Mouse (Mus musculus) adrenal gland, postnatal 14 days (tissue): ENCODE measurements around the gene Sephs2. TPM values are rescaled to one million over a fixed set of nuclear protein-coding genes. Genes with fewer than 3 reads are reported as not detected.

Experiments used
- DNase-seq: peaks from one replicate; pipeline ENCODE4 v3.0.0; 2021; ENCODE audit warnings: mixed read lengths
- total RNA-seq: library from RNA; stranded (reverse); gene quantifications from 2 replicates; pipeline ENCODE4 v1.2.3, GENCODE M21; 2021

Sephs2 gene
- total RNA-seq, 1 experiment from 2014 or later: 187 TPM

GRCm38 (mm10) chr7:127233368-127233749, 40.5 kb downstream of the Sephs2 start:
- no peak for DNase-seq

DNA sequence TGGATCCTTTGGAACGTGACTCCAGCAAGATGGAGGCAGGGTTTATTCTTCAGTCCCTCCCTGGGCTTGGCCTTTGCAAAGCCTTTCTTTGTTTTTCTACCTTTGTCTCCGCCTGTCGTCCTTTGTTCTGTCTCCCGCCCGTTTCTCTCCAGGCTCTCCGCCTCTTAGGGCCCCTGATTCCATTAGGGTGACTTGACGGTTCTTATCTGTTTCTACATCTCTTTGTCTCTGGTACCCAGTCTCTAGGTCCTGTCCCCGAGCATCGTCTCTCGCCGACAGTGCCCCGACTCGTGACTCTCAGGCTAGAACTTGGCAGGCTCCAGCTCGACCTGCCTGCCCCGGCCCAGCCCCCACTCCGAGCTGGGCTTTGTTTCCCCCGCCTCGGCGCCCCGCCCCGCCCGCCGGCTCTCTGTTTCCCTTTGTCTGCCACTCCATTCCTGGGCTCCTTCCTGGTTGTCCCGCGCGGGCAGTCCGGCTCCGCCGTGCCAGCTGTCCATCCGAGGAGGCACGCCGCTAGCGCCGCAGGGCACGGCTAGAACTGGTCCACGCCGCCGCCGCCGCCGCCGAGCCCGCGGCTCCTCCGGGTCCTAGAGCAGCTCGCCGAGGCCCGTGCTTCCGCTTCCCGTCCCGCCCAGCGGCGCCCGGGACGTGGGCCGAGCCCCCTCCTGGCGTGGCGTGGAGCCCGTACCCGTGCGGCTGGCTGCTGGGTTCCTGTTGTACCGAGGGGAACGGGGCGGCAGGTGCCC, 41.1 kb downstream of the Sephs2 start, which contains the start of the genes Zfp553 and Sept1:
TSS of gene Zfp553 (plus strand) at position 440 of the 746 bp plus-strand sequence.
TSS of gene Sept1 (minus strand) at position 509 of the 746 bp plus-strand sequence.
- peak; percentile 92 for DNase-seq

- DNase-seq: no peak
Measured at GRCm38 (mm10) chr7:127231826-127232621, 41.8 kb downstream of the Sephs2 start.

DNA sequence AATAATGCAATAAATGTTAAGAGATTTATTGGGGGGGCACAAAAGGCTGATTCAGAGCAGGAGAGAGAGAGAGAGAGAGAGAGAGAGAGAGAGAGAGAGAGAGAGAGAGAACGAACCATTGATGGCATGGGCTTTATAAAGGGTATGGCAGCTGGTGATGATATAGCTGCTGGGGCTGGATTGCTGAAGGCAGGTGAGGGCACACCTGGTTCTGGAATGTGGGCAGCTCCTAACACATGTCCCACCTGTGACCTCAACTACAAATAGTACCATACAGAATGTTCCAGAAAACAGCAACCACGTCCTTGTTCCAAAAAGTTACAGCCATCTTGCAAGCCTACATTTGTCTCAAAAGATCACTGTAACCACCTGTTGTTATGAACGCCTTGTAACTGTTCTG, 42.5 kb downstream of the Sephs2 start:
- no peak for DNase-seq

DNA sequence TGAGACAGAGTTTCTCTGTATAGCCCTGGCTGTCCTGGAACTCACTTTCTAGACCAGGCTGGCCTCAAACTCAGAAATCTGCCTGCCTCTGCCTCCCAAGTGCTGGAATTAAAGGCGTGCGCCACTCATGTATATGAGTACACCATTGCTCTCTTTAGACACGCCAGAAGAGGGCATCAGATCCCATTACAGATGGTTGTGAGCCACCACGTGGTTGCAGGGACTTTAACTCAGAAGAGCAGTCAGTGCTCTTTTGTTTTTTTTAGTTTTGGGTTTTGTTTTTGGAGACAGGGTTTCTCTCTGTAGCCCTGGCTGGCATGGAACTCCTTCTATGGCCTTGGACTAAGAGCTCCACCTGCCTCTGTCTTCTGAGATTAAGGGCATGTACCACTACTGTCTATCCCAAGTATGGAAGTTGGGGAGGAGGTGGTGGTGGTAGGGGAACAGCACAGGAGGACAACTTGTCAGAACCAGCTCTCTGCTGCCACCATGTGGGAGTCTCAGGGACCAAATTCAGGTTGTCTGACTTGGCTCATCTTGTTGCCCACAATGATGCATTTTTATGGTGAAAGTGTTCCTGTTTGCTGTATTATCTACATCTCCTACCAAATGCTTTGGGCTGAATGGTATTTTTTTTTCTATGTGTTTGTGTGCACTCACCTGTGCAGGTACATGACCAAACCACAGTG, 45.1 kb downstream of the Sephs2 start:
- DNase-seq: peak; percentile 91

DNA sequence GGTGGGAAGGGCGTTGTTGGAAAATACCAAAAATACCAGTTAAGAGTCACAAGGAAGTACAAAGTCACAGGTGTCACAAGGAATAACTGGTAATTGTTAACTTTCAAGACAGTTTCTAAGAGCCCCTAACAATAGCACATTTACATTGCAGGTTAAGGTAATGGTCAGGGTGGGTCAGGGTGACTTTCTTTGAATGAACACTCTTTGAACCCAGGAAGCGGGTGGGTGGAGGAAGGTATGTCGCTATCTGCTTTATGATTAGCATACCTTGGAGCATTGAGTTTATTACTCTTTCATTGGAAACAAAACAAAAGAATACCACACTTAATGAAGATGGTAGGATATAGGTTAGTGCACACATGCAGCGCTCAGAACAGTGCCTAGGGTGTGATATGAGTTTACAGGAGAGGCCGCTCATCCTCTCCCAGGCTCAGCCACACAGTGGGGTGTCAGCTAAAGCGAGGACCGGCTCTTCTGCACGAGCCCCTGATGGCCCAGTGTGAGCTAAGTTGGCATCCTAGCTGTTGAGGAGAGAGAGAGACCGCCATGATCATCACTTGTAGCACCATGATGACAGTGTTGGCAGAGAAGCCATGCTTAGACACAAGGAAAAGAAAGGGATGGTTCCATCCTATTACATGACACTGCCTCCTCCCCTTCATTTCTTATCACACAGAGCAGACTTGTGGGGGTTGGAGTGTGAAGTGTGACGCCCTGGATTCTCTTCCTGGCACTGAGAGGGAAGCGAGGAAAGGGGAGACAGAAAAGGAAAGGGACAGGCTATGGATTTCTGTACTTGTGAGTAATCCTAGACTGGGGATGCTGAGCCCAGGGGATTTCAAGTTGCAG, 48.5 kb downstream of the Sephs2 start:
- no peak for DNase-seq

- DNase-seq: no peak
Measured at GRCm38 (mm10) chr7:127224616-127225015, 49.2 kb downstream of the Sephs2 start.

DNA sequence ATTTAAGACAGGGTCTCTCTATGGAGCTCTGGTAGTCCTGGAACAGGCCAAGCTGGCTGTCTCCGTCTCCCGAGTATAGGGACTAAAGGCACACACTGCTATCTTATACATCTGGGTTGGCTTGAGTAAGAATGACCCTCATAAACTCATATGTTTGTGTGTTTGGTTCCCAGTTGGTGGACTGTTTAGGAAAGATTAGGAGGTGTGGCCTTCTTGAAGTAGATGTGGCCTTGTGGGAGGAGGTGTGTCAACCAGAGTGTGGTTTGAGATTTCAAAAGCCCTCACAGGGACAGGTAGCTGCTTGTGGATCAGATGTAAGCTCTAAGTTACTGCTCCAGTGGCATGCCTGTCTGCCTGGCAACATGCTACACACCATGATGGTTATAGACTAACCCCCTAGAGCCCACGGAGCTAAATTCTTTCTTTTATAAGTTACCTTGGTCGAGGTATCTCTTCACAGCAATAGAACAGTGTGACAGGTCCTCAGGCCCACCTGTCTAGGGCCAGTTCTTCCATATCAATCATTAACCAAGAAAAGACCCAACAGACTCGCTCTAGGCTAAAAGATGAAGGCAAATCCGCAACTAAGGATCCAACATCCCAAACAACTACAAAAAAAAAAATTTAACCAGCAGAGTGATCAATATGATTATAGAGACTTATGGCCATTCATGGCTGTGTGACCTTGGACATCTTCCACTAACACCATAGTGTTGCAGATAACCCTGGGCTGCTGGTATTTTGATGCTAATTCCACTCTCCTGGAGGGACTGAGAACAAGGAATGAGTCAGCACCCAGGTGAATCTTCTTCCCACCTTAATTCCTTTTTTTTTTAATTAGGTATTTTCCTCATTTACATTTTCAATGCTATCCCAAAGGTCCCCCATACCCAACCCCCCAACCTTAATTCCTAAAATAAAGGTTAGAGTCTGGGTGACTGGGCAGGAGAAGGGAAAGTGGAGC, 50.1 kb downstream of the Sephs2 start:
- no peak for DNase-seq

DNA sequence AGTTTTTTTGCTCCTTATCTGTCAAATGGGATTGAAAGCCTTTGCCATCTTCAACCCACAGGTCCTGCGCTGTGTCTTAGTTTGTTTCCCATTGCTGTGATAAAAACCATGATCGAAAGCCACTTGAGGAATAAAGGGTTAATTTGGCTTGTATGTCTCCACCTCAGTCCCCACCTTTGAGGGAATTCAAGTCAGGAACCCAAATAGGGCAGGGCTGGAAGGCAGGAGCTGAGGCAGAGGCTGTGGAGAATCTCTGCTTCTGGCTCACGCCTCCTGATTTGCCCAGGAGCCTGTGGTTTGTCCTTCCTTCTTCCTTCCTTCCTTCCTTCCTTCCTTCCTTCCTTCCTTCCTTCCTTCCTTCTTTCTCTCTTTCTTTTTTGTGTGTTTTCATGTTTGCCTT, 50.7 kb downstream of the Sephs2 start:
- DNase-seq: no peak

Other genes with a start within 250 kb of the Sephs2 start
- gene Maz, start 247.0 kb downstream of the Sephs2 start, total RNA-seq: 133 and 142 TPM in 2 replicates
- gene Kif22, start 231.6 kb downstream of the Sephs2 start, total RNA-seq: 18.9 and 21.7 TPM in 2 replicates
- not detected in 2 replicates for gene Zg16, start 186.7 kb downstream of the Sephs2 start, total RNA-seq
- 1.3 and 5.7 TPM in 2 replicates for gene AI467606, start 182.7 kb downstream of the Sephs2 start, total RNA-seq
- gene Qprt, start 151.8 kb downstream of the Sephs2 start, total RNA-seq: 1.8 and 11.4 TPM in 2 replicates
- 1.4 and 7.9 TPM in 2 replicates for gene Spn, start 136.2 kb downstream of the Sephs2 start, total RNA-seq
- 50.9 and 55.4 TPM in 2 replicates for gene Cd2bp2, start 78.0 kb downstream of the Sephs2 start, total RNA-seq
- 38.9 and 45.6 TPM in 2 replicates for gene Tbc1d10b, start 65.6 kb downstream of the Sephs2 start, total RNA-seq
- 4.3 and 4.9 TPM in 2 replicates for gene Mylpf, start 65.2 kb downstream of the Sephs2 start, total RNA-seq
- 10.0 and 13.8 TPM in 2 replicates for gene Zfp553, start 41.0 kb downstream of the Sephs2 start, total RNA-seq
- gene Sept1, start 40.9 kb downstream of the Sephs2 start, total RNA-seq: 11.2 and 35.8 TPM in 2 replicates
- 25.9 and 28.1 TPM in 2 replicates for gene Zfp771, start 29.8 kb downstream of the Sephs2 start, total RNA-seq
- 48.3 and 57.5 TPM in 2 replicates for gene Dctpp1, start 13.3 kb downstream of the Sephs2 start, total RNA-seq
- gene Itgal, start 22.2 kb upstream of the Sephs2 start, total RNA-seq: 2.2 and 8.8 TPM in 2 replicates
- 31.2 and 33.3 TPM in 2 replicates for gene Zfp768, start 71.5 kb upstream of the Sephs2 start, total RNA-seq
- gene Zfp747, start 102.0 kb upstream of the Sephs2 start, total RNA-seq: 8.7 and 10.0 TPM in 2 replicates
- 3.3 and 5.3 TPM in 2 replicates for gene 9130019O22Rik, start 113.1 kb upstream of the Sephs2 start, total RNA-seq
- 8.5 and 9.4 TPM in 2 replicates for gene E430018J23Rik, start 119.6 kb upstream of the Sephs2 start, total RNA-seq
- 6.4 and 6.8 TPM in 2 replicates for gene Zfp764, start 132.8 kb upstream of the Sephs2 start, total RNA-seq
- gene Zfp688, start 148.0 kb upstream of the Sephs2 start, total RNA-seq: 8.9 and 11.9 TPM in 2 replicates
- gene Zfp689, start 175.1 kb upstream of the Sephs2 start, total RNA-seq: 3.5 and 5.0 TPM in 2 replicates
- gene Prr14, start 185.6 kb upstream of the Sephs2 start, total RNA-seq: 42.0 and 51.8 TPM in 2 replicates
- gene Fbrs, start 205.1 kb upstream of the Sephs2 start, total RNA-seq: 61.8 and 76.5 TPM in 2 replicates
- 88.8 and 95.3 TPM in 2 replicates for gene Srcap, start 237.9 kb upstream of the Sephs2 start, total RNA-seq
- 21.9 and 23.8 TPM in 2 replicates for gene Gm42715, start 245.5 kb upstream of the Sephs2 start, total RNA-seq